Mouse (Mus musculus) midbrain, embryonic 12.5 days (tissue): ENCODE data around the gene Abcb9. TPM values are rescaled to one million over a fixed set of nuclear protein-coding genes. Genes with fewer than 3 reads are reported as not detected.

ENCODE experiments used
- ATAC-seq: fragments of 200-750 bp; cut with Nextera tagmentation; 2 replicates; pipeline ENCODE4 v1.8.0; 2017; ENCODE audit warnings: low read depth, moderate TSS enrichment, moderate library complexity; ENCODE audit not compliant: low FRiP score
- H3K27ac ChIP-seq: fragments of 300-500 bp; sonication (generic); replicated peaks from 2 replicates; pipeline ENCODE4 v1.5.1; 2016; ENCODE audit warnings: mild to moderate bottlenecking
- H3K27me3 ChIP-seq: fragments of 300-500 bp; sonication (generic); 2 replicates; pipeline ENCODE4 v1.6.1; 2016; ENCODE audit warnings: mild to moderate bottlenecking
- H3K36me3 ChIP-seq: fragments of 300-500 bp; sonication (generic); 2 replicates; pipeline ENCODE4 v1.6.1; 2016
- H3K4me1 ChIP-seq: fragments of 300-500 bp; sonication (generic); 2 replicates; pipeline ENCODE4 v1.6.1; 2016
- H3K4me2 ChIP-seq: fragments of 300-500 bp; sonication (generic); replicated peaks from 2 replicates; pipeline ENCODE4 v1.6.1; 2016; ENCODE audit warnings: mild to moderate bottlenecking, moderate library complexity
- H3K4me3 ChIP-seq: fragments of 300-500 bp; sonication (generic); 2 replicates; pipeline ENCODE4 v1.5.1; 2016; ENCODE audit warnings: mild to moderate bottlenecking
- H3K9ac ChIP-seq: fragments of 300-500 bp; sonication (generic); replicated peaks from 2 replicates; pipeline ENCODE4 v1.6.1; 2016; ENCODE audit warnings: mild to moderate bottlenecking, moderate library complexity
- H3K9me3 ChIP-seq: fragments of 300-500 bp; sonication (generic); 2 replicates; pipeline ENCODE4 v1.6.1; 2016; ENCODE audit warnings: mild to moderate bottlenecking
- WGBS: fragments of 180-500 bp; shearing (Covaris S2); methylation state at CpG from one replicate; pipeline ENCODE4 v1.1.7; 2016; 5-methylcytosine and 5-hydroxymethylcytosine counted together
- polyA plus RNA-seq: library from polyadenylated mRNA; unstranded; fragments of >200 nt; fragmentation: Nextera tagmentation; extraction: Ambion mirVana; gene quantifications from 2 replicates; pipeline ENCODE4 v1.2.1, GENCODE M21; 2016

Abcb9 gene
- polyA plus RNA-seq, 1 experiment from 2014 or later, result 2.2 TPM

DNA sequence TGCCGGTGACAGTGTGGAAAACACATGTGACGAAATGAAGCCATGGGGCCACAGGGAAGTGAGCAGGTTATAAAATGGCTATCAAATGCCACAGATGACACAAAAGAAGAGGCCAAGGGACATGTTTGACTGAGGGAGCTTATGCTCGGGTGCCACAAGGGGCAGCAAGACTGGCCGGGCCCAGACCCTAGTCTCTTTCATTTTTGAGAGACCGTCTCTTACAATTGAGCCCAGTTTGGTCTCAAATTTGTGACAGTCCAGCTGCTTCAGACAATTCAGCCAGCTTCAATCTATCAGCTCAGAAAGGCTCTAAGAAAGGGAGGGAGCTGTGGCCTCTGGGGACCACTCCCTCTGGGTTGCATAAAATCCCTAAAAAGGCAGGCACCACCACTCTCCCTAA, 69.0 kb downstream of the Abcb9 start:
- Histone ChIP-seq H3K27me3 (no peaks in the 10 kb centered on the region), H3K9me3 (no peaks in the 10 kb centered on the region), H3K4me1 (peaks cover 87% of the 10 kb centered on the region), H3K4me3 (no peak overlapping the region), H3K4me2 (0 out of 2 replicates have a peak overlapping the region, but pooled peaks have one; percentile 3), H3K27ac (peak overlapping the region; percentile 84), H3K9ac (0 out of 2 replicates have a peak overlapping the region, but pooled peaks have one; percentile 20), H3K36me3 (0 out of 2 replicates have a peak, but pooled peaks cover 6% of the 10 kb centered on the region)
- 63% methylated on average over 5 of the region's 5 CpGs for WGBS
- ATAC-seq, result no peak

DNA sequence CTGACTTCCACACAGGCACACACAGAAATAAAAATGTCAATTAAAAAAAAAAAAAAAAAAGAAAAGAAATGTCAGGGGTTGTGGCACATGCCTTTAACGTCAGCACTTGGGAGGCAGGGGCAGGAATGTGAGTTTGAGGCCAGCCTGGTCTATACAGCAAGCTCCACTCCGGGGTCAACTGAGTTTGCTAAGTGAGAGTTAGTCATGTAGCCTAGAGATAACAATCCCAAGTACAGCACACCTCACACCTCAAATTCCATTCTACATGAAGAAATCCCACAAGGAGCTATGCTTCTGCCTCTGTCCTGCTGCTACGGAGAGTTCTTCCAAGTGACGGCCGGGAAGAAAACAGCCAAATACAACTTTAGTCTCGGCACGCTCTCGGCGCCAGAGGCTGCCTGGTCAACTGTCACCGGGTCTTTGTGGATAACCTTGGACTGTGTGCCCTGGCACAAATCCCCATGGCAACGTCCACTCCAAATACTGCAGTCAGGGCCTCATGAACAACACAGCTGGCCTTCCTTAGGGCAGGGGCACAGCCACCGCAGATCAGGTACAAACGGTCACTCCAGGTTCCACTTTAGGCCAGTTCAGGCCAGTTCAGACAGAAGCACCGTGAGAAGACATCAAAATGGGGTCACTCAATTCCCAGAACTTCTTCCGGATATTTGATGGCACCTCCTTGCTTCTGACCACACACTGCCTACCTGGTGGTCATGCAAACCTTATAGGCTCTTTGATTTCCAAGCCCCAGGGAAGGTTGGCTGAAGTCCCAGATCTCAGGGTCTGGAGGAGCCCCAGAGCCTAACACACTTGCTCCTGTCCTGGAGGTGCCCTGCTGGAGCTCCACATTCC, 69.8 kb downstream of the Abcb9 start:
- peak overlapping the region; percentile 84; the same call in 1 of the 2 replicates for H3K27ac ChIP-seq
- H3K9me3 ChIP-seq, result no peaks in the 10 kb centered on the region
- no peak for ATAC-seq
- H3K27me3 ChIP-seq, result no peaks in the 10 kb centered on the region
- no peak overlapping the region for H3K9ac ChIP-seq
- H3K4me3 ChIP-seq, result no peak overlapping the region
- H3K4me1 ChIP-seq, result peaks cover 87% of the 10 kb centered on the region
- 88% methylated on average over 15 of the region's 15 CpGs for WGBS
- no peak overlapping the region for H3K4me2 ChIP-seq
- H3K36me3 ChIP-seq, result 0 out of 2 replicates have a peak, but pooled peaks cover 12% of the 10 kb centered on the region

GRCm38 (mm10) chr5:124025146-124025545, 70.5 kb downstream of the Abcb9 start:
- Histone ChIP-seq H3K9me3 (no peaks in the 10 kb centered on the region), H3K4me1 (peaks cover 85% of the 10 kb centered on the region), H3K27ac (peak overlapping the region; percentile 84), H3K9ac (no peak overlapping the region), H3K4me2 (0 out of 2 replicates have a peak overlapping the region, but pooled peaks have one; percentile 9), H3K36me3 (0 out of 2 replicates have a peak, but pooled peaks cover 12% of the 10 kb centered on the region), H3K4me3 (no peak overlapping the region), H3K27me3 (no peaks in the 10 kb centered on the region)
- ATAC-seq, result no peak
- 50% methylated on average over 9 of the region's 9 CpGs for WGBS

DNA sequence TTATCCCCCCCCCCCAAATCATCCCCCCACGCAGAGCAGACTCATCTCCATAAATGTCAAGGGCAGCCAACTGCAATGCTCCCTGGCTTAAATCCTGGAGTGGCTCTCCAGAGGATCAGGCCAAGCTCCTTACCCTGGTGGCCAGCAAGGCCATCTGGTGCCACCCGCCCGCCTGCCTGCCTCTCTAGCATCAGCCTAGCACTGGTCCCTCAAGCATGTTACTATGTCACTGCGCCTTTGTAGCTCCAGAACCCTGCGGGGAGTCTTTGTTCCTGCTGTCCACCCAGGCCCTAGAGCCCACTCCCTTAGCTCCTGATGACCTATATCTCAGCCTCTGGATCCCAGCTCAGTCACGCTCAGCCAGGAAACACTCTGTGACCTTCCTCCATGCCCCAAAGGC, 70.9 kb downstream of the Abcb9 start:
- Histone ChIP-seq H3K4me3 (no peak overlapping the region), H3K27me3 (no peaks in the 10 kb centered on the region), H3K36me3 (0 out of 2 replicates have a peak, but pooled peaks cover 12% of the 10 kb centered on the region), H3K9me3 (no peaks in the 10 kb centered on the region), H3K4me2 (0 out of 2 replicates have a peak overlapping the region, but pooled peaks have one; percentile 9), H3K27ac (peak overlapping the region; percentile 84), H3K9ac (no peak overlapping the region), H3K4me1 (peaks cover 85% of the 10 kb centered on the region)
- WGBS, result 44% methylated on average over 6 of the region's 6 CpGs
- peak; percentile 73 for ATAC-seq

DNA sequence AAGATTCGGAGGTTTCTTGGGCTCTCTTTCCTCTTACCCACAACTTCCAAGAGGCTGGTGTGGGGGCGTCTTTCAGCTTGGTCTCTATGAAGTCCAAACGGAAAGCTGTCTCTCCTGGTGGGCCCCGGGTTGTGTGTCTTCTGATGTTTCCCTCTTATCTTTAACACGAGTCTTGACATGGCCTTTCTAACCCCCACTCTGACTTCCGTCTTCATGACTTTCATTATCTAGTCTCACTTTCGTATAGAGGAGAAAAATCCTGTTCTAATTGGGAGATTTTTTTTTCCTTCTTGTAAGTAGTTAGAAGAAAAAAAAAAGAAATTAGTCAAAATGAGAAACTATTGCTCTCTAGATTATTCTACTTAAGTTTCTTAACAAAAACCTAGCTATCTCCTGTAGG, 73.2 kb downstream of the Abcb9 start:
- no peak overlapping the region; the same call in 1 of the 2 replicates for H3K27ac ChIP-seq
- H3K4me1 ChIP-seq, result peaks cover 83% of the 10 kb centered on the region
- no peaks in the 10 kb centered on the region for H3K27me3 ChIP-seq
- H3K9ac ChIP-seq, result no peak overlapping the region
- WGBS, result 85% methylated on average over 7 of the region's 7 CpGs
- H3K4me3 ChIP-seq, result no peak overlapping the region
- 0 out of 2 replicates have a peak, but pooled peaks cover 12% of the 10 kb centered on the region for H3K36me3 ChIP-seq
- H3K9me3 ChIP-seq, result no peaks in the 10 kb centered on the region
- ATAC-seq, result no peak
- no peak overlapping the region for H3K4me2 ChIP-seq

DNA sequence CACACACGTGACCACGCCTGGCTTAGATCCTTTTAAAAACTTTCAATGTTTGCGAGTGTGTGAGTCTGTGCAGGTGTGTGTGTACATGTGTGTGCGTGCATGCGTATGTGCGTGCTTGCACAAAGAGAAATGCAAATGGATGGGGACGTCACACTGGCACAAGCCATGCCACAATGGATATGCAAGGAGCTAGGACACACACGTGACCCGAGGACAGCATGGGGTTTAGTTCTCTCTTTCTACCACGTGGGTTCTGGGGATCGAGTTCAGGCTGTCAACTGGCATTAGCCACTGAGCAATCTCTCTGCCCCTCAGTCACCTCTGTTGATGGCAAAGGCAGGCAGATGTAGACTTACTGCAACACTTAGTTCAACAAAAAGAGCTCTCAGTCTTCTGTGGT, 73.9 kb downstream of the Abcb9 start:
- Histone ChIP-seq H3K27ac (no peak overlapping the region), H3K4me1 (peaks cover 83% of the 10 kb centered on the region), H3K27me3 (no peaks in the 10 kb centered on the region), H3K4me2 (no peak overlapping the region), H3K4me3 (no peak overlapping the region), H3K9ac (no peak overlapping the region), H3K9me3 (no peaks in the 10 kb centered on the region), H3K36me3 (0 out of 2 replicates have a peak, but pooled peaks cover 12% of the 10 kb centered on the region)
- 70% methylated on average over 11 of the region's 11 CpGs for WGBS
- ATAC-seq, result no peak

DNA sequence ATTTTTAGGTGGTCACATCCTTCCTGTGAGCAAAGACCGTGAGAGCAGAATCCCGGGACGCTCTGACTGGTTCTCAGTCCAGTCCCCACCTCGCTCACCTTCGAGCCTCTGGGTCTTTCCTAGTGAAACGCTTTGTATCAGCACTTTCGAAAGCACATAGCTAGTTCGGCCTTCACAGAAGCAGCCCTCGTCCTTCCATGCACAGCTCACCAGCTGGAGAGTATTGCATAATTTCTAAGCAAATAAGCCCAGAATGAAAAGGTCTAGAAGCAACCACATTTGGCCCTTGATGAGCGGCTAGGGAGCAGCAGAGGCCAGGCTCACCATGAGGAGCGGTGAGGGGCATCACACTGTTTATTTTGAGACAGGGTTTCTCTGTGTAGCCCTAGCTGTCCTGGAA, 74.5 kb downstream of the Abcb9 start:
- H3K4me1 ChIP-seq, result peaks cover 83% of the 10 kb centered on the region

GRCm38 (mm10) chr5:124019348-124020216, 76.0 kb downstream of the Abcb9 start:
- 75% methylated on average over 12 of the region's 12 CpGs for WGBS
- no peak overlapping the region for H3K4me2 ChIP-seq
- no peak overlapping the region for H3K4me3 ChIP-seq
- no peaks in the 10 kb centered on the region for H3K9me3 ChIP-seq
- H3K27me3 ChIP-seq, result no peaks in the 10 kb centered on the region
- H3K36me3 ChIP-seq, result 0 out of 2 replicates have a peak, but pooled peaks cover 12% of the 10 kb centered on the region
- H3K27ac ChIP-seq, result no peak overlapping the region
- peaks cover 81% of the 10 kb centered on the region for H3K4me1 ChIP-seq
- ATAC-seq, result no peak
- H3K9ac ChIP-seq, result no peak overlapping the region

More for the DNA sequence above, 74.5 kb downstream of the Abcb9 start:
- no peak for ATAC-seq
- no peaks in the 10 kb centered on the region for H3K9me3 ChIP-seq
- WGBS, result 91% methylated on average over 11 of the region's 11 CpGs
- no peak overlapping the region for H3K4me3 ChIP-seq
- no peaks in the 10 kb centered on the region for H3K27me3 ChIP-seq
- no peak overlapping the region for H3K9ac ChIP-seq
- no peak overlapping the region for H3K4me2 ChIP-seq
- 0 out of 2 replicates have a peak overlapping the region, but pooled peaks have one; percentile 20 for H3K27ac ChIP-seq
- 0 out of 2 replicates have a peak, but pooled peaks cover 12% of the 10 kb centered on the region for H3K36me3 ChIP-seq

DNA sequence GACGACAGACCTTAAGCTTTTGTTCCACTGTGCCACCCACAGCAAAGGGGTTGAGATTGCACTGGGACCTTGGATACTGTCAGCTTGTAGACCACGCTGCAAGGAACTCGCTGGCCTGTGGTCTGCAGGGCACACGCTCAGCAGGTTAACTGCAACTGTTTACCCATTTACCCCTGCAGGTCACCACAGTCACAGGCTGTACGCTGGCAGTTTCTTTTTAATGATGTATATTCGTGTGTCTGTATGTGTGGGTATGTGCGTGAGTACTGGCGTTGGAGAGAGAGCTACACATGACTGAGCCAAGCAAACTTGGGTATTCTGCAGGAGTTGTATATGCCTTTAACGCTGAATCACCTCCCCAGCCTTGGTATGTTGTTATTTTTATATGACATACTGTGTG, 76.9 kb downstream of the Abcb9 start:
- Histone ChIP-seq H3K4me3 (no peak overlapping the region), H3K4me1 (peaks cover 81% of the 10 kb centered on the region), H3K27ac (no peak overlapping the region), H3K27me3 (no peaks in the 10 kb centered on the region), H3K4me2 (no peak overlapping the region), H3K9me3 (no peaks in the 10 kb centered on the region), H3K9ac (no peak overlapping the region), H3K36me3 (0 out of 2 replicates have a peak, but pooled peaks cover 12% of the 10 kb centered on the region)
- 85% methylated on average over 9 of the region's 9 CpGs for WGBS
- ATAC-seq, result no peak

- no peaks in the 10 kb centered on the region for H3K9me3 ChIP-seq
- ATAC-seq, result no peak
- 88% methylated on average over 9 of the region's 9 CpGs for WGBS
- H3K27me3 ChIP-seq, result no peaks in the 10 kb centered on the region
- H3K4me3 ChIP-seq, result no peak overlapping the region
- H3K4me1 ChIP-seq, result peaks cover 81% of the 10 kb centered on the region
- H3K27ac ChIP-seq, result no peak overlapping the region
- H3K36me3 ChIP-seq, result 0 out of 2 replicates have a peak, but pooled peaks cover 12% of the 10 kb centered on the region
- H3K4me2 ChIP-seq, result no peak overlapping the region
- no peak overlapping the region for H3K9ac ChIP-seq
Observed at GRCm38 (mm10) chr5:124017941-124018340, 77.7 kb downstream of the Abcb9 start.

GRCm38 (mm10) chr5:124016291-124016821, 79.2 kb downstream of the Abcb9 start:
- H3K27ac ChIP-seq, result 0 out of 2 replicates have a peak overlapping the region, but pooled peaks have one; percentile 1
- no peaks in the 10 kb centered on the region for H3K27me3 ChIP-seq
- H3K9me3 ChIP-seq, result no peaks in the 10 kb centered on the region
- 0 out of 2 replicates have a peak, but pooled peaks cover 5% of the 10 kb centered on the region for H3K36me3 ChIP-seq
- 86% methylated on average over 7 of the region's 7 CpGs for WGBS
- H3K4me2 ChIP-seq, result no peak overlapping the region
- no peak for ATAC-seq
- no peak overlapping the region for H3K4me3 ChIP-seq
- no peak overlapping the region for H3K9ac ChIP-seq
- peaks cover 86% of the 10 kb centered on the region for H3K4me1 ChIP-seq
